Mouse (Mus musculus): ENCODE results near the gene Racgap1.
A peak's percentile ranks its signal among the peaks of the same experiment; 100 is the strongest.

Racgap1 gene

GRCm38 (mm10) chr15:99651163-99651872 is at the start of gene Racgap1:
Gene Racgap1 (minus strand): TSS chr15:99651656.
- peak; percentile 93 for DNase-seq

- no peak for DNase-seq
Observed at GRCm38 (mm10) chr15:99700219-99701106, 49.0 kb upstream of the Racgap1 start.

- DNase-seq: no peak
Observed at GRCm38 (mm10) chr15:99699715-99700114, 48.3 kb upstream of the Racgap1 start.

GRCm38 (mm10) chr15:99698533-99699085 is 47.2 kb upstream of the Racgap1 start:
- no peak for DNase-seq

- no peak for DNase-seq
Observed at GRCm38 (mm10) chr15:99697309-99697708, 45.9 kb upstream of the Racgap1 start.

- no peak for DNase-seq
Observed at GRCm38 (mm10) chr15:99691976-99692375, 40.5 kb upstream of the Racgap1 start.

- DNase-seq: no peak
Observed at GRCm38 (mm10) chr15:99690924-99691323, 39.5 kb upstream of the Racgap1 start.

- peak; percentile 57 for DNase-seq
Observed at GRCm38 (mm10) chr15:99688712-99689111, 37.3 kb upstream of the Racgap1 start.

- no peak for DNase-seq
Observed at GRCm38 (mm10) chr15:99684156-99684555, 32.7 kb upstream of the Racgap1 start.

GRCm38 (mm10) chr15:99682880-99683279 is 31.4 kb upstream of the Racgap1 start:
- DNase-seq: no peak

- no peak for DNase-seq
Observed at GRCm38 (mm10) chr15:99679008-99679407, 27.6 kb upstream of the Racgap1 start.

- DNase-seq: no peak
Observed at GRCm38 (mm10) chr15:99678063-99678800, 26.8 kb upstream of the Racgap1 start.

GRCm38 (mm10) chr15:99677089-99677488 is 25.6 kb upstream of the Racgap1 start:
- no peak for DNase-seq

- no peak for DNase-seq
Observed at GRCm38 (mm10) chr15:99674866-99675265, 23.4 kb upstream of the Racgap1 start.

GRCm38 (mm10) chr15:99671783-99672182 is 20.3 kb upstream of the Racgap1 start:
- DNase-seq: peak; percentile 42

- no peak for DNase-seq
Observed at GRCm38 (mm10) chr15:99670964-99671670, 19.7 kb upstream of the Racgap1 start.

- peak; percentile 80 for DNase-seq
Observed at GRCm38 (mm10) chr15:99670154-99670821, 18.8 kb upstream of the Racgap1 start, which contains the start of gene Asic1. Gene Asic1 (plus strand): TSS chr15:99670368.

- no peak for DNase-seq
Observed at GRCm38 (mm10) chr15:99669392-99669791, 17.9 kb upstream of the Racgap1 start.

- peak; percentile 74 for DNase-seq
Observed at GRCm38 (mm10) chr15:99668881-99669280, 17.4 kb upstream of the Racgap1 start.

GRCm38 (mm10) chr15:99667544-99667943 is 16.1 kb upstream of the Racgap1 start:
- DNase-seq: no peak

Data from right cerebral cortex, postnatal 25 days (tissue).